Mouse (Mus musculus) forelimb bud, embryonic 11.5 days (tissue): ENCODE data around the gene Gm20388.
"Not testable (repeated sequence)": the region's sequence is repeated elsewhere in the genome, so short reads cannot be mapped to it uniquely, and the experiment has no call there.

Experiments
- DNase-seq: peaks from one replicate; pipeline ENCODE4 v3.0.0-alpha.2; 2012; ENCODE audit warnings: low read depth, low spot score

The Gm20388 gene

DNA sequence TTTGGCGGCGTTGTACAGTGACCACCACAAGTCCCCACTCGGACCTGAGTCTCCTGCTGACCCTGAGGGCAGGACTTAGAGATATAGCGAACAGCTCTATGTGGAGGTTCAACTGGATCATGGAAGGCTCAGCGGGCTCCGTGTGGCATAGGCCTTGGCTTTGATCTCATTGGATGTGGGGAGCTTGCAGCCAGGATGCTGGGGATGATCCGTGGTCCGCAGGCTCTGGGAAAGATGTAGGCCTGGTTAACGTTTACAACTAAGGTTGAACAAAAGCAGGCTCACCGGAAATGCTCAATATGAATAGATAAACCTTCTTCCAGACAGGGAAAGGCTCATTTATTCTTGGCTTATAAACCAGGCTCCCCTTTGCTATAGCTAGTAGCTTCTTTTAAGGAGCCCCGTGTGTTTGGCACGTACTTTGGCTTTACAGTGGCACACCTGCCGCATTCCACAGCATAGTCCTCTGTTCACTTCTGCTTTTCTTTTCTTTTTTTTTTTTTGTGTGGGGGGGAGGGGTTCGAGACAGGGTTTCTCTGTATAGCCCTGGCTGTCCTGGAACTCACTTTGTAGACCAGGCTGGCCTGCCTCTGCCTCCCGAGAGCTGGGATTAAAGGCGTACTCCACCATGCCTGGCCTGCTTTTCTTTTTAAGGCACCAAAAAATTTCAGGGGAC is 1218.8 kb downstream of the Gm20388 start:
- DNase-seq: no peak

- no peak for DNase-seq
Measured at GRCm38 (mm10) chr8:121130522-121130921, 1219.9 kb downstream of the Gm20388 start.

DNA sequence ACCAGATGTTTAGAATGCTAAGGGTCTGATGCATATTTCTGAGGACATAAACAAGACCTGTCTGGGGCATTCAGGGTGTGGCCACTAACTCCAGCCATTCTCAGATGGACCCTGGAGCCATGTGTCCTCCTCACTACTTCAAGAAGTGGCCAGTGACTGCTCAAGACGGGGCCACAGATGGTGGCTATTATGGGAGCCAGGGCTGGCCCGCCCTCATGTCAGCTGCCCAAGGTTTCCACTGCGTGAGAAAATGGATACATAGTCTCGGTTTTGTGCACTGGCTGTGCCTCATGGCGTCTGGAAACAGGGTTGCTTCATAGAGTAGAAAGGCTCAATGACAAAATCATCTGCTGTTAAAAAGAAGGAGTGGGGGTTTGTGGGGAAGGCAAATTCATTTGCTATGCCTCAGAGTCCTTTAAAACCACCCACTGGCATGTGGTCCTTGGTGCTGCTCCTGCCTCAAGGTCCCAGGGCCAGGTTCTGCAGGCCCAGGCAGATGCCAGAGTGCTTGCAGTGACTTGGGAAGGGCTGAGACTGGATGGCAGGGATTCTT is 1222.4 kb downstream of the Gm20388 start:
- DNase-seq: no peak

GRCm38 (mm10) chr8:121134102-121134501 is 1223.5 kb downstream of the Gm20388 start:
- DNase-seq: no peak

GRCm38 (mm10) chr8:121134512-121134911 is 1223.9 kb downstream of the Gm20388 start:
- no peak for DNase-seq

- no peak for DNase-seq
Measured at GRCm38 (mm10) chr8:121136856-121137255, 1226.2 kb downstream of the Gm20388 start.

- DNase-seq: not testable (repeated sequence)
Measured at GRCm38 (mm10) chr8:121145457-121146134, 1235.0 kb downstream of the Gm20388 start.

- peak; percentile 43 for DNase-seq
Measured at GRCm38 (mm10) chr8:121148573-121149083, 1238.0 kb downstream of the Gm20388 start.

DNA sequence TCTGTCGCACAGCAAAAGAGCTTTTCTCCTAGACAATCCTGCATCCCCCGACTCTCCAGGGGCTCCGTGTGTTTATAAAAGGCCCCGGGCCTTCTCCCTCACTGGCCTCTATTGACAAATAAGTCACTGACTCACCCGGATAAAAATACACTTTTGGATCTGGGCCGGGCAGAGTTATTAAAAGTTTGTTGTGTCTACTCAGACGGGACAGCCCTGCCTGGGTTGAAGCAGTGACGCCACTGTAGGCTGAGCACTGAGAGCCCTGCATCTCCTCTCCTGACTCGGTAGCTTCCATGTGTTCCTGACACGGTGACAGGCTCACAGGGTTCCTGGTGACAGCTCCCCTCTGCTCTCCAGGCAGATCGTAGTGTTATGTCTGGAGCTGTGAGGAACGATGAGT is 1241.8 kb downstream of the Gm20388 start:
- no peak for DNase-seq

DNA sequence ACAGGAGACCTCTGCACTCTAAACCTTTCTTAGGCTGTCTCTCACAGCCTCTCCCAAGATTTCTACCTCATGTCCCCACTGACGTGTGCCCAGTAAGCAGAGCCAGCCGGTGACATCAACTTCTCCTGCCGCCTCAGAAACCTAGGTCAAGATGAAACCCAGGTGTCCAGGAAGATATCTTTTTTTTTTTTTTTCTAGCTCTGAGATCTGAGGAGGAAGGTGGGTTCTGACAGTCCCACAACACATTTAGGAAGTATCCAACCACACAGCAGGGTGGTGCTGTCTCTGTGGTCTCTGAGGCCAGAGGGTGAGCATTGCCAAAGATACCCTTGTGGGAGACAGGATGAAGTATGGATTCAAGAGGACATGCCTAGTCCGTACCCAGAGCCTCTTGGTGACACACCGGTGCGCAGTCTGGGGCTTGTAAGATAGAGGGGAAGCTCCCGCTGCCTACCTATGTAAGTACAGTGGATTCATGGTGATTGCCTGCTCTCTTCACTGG is 1246.4 kb downstream of the Gm20388 start:
- DNase-seq: no peak

- no peak for DNase-seq
Measured at GRCm38 (mm10) chr8:121158812-121159211, 1248.2 kb downstream of the Gm20388 start.

DNA sequence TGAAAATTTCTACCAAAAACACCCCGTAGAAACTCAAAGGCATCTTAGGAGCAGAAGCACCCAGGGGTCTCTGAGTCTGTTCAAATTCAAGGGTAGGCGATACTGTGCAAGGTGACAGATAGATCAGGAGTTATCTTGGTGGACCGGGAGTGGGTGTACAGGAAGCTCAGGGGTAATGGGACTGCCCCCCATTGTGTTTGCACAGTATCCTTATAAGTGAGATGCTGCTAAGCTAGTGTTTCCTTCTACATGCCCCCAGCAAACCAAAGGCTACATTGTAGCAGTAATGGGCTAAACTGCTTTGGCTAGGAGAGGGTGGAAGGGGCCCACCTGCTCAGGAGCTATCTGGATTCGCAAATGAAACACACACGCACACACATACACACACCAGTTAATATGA is 1250.8 kb downstream of the Gm20388 start:
- no peak for DNase-seq

- DNase-seq: no peak
Measured at GRCm38 (mm10) chr8:121162413-121162812, 1251.8 kb downstream of the Gm20388 start.

DNA sequence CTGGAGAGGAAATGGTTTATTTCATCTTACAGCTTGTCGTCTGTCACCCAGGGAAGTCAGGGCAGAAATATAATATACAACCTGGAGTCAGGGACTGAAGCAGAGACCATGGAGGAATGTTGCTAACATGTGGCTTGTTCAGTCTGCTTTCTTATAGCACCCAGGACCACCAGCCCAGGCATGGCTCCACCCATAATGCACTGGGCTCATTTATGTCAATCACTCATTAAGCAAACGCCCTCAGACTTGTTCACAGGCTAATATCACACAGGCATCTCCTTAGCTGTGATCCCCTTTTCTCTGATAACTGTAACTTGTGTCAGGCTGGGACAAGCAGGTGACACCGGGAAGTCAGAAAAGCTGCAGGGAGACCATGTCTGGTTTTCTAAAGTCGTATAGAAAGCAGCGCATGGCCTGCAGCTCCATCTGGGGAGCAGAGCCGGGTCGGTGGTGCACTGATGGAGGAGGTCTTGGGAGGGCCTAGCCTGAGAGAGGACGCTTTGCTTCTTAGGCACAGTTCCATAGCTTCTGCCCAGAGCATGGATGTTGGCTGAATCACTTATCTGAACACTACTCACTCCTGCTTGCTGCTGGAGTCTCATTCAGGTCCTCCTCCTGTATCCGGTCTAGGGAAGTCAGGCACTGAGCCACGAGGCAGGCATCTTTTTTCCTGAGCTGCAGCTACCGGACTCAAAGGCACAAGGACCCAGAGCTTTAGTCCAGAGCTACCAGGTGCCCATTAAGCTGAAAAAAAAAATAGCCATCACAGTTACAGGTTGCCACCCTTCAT is 1252.5 kb downstream of the Gm20388 start:
- DNase-seq: no peak

- DNase-seq: no peak
Measured at GRCm38 (mm10) chr8:121164017-121164469, 1253.4 kb downstream of the Gm20388 start.

- DNase-seq: no peak
Measured at GRCm38 (mm10) chr8:121168033-121168432, 1257.4 kb downstream of the Gm20388 start.

DNA sequence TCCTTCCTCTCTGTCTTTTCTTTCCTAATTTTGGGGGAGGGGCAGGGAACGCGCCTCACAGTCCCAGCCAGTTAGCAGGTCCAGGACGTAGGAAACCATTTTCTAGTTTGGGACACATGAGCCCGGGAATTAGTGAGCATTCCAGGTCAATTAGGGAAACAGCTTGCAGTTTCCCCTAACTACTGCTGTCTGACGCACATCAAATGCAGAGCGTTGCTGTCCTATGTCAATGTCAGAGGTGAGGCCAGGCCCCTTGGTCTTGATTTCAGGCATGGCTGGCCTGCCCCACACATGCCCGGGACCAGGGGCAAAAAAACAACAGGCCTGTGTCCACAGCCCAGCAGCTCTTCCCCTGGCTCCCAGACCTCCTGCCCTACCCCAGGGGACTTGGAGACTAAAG is 1259.5 kb downstream of the Gm20388 start:
- no peak for DNase-seq

GRCm38 (mm10) chr8:121170626-121171552 is 1260.2 kb downstream of the Gm20388 start:
- DNase-seq: no peak

- no peak for DNase-seq
Measured at GRCm38 (mm10) chr8:121172567-121172966, 1261.9 kb downstream of the Gm20388 start.

DNA sequence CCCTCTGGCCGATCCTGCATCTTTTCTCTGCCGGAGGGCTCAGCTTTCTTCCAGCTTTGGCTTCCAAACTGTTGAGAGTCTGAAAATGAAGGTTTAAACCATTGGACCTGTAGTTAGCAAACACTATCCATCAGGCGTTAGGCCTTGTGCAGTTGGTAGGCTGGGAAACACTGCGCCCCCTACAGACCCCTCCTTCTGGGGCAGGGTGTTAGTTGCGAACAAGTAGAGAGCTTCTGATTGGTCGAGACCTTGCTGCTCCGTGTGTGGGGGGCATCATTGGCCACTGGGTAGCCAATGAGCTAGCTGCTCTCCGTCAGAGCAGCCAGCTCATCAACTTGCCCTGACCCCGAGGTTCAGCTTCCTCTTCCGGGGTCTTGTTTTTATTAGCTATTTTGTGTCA is 1263.5 kb downstream of the Gm20388 start:
- peak; percentile 86 for DNase-seq
